Mouse (Mus musculus) midbrain, embryonic 16.5 days (tissue): Measurements from ENCODE around the gene Fam20a. TPM values are rescaled to one million over a fixed set of nuclear protein-coding genes. Genes with fewer than 3 reads are reported as not detected.
A peak's percentile ranks its signal among the peaks of the same experiment; 100 is the strongest.

ENCODE experiments used
- ATAC-seq: fragments of 200-750 bp; cut with Nextera tagmentation; 2 replicates; pipeline ENCODE4 v1.8.0; 2017; ENCODE audit warnings: moderate TSS enrichment
- H3K27ac ChIP-seq: fragments of 300-500 bp; sonication (generic); 2 replicates; pipeline ENCODE4 v1.5.1; 2014; ENCODE audit warnings: mild to moderate bottlenecking, low read length, mixed read lengths
- H3K27me3 ChIP-seq: fragments of 300-500 bp; sonication (generic); 2 replicates; pipeline ENCODE4 v1.6.1; 2014; ENCODE audit warnings: low read depth, low read length, mixed read lengths; ENCODE audit not compliant: control insufficient read depth, insufficient read depth
- H3K36me3 ChIP-seq: fragments of 300-500 bp; sonication (generic); 2 replicates; pipeline ENCODE4 v1.6.1; 2014; ENCODE audit warnings: mild to moderate bottlenecking, low read length, moderate library complexity, mixed read lengths; ENCODE audit not compliant: control insufficient read depth, insufficient read depth
- H3K4me1 ChIP-seq: fragments of 300-500 bp; sonication (generic); 2 replicates; pipeline ENCODE4 v1.6.1; 2014; ENCODE audit warnings: mild to moderate bottlenecking, low read length, mixed read lengths; ENCODE audit not compliant: control insufficient read depth, insufficient read depth
- H3K4me2 ChIP-seq: fragments of 300-500 bp; sonication (generic); 2 replicates; pipeline ENCODE4 v1.6.1; 2014; ENCODE audit warnings: mild to moderate bottlenecking, low read length, mixed read lengths
- H3K4me3 ChIP-seq: fragments of 300-500 bp; sonication (generic); 2 replicates; pipeline ENCODE4 v1.5.1; 2014; ENCODE audit warnings: low read depth, mild to moderate bottlenecking, low read length, moderate library complexity, mixed read lengths
- H3K9ac ChIP-seq: fragments of 300-500 bp; sonication (generic); 2 replicates; pipeline ENCODE4 v1.6.1; 2014; ENCODE audit warnings: low read depth, low read length, mixed read lengths
- H3K9me3 ChIP-seq: fragments of 300-500 bp; sonication (generic); replicated peaks from 2 replicates; pipeline ENCODE4 v1.6.1; 2014; ENCODE audit warnings: mild to moderate bottlenecking, low read length, mixed read lengths; ENCODE audit not compliant: control insufficient read depth, poor library complexity, severe bottlenecking
- WGBS: fragments of 180-500 bp; shearing (Covaris S2); extraction: QIAGEN DNeasy Blood & Tissue Kit; methylation state at CpG from one replicate; pipeline ENCODE4 v1.1.7; 2014; 5-methylcytosine and 5-hydroxymethylcytosine counted together
- polyA plus RNA-seq: library from polyadenylated mRNA; unstranded; fragments of >200 nt; fragmentation: Nextera tagmentation; extraction: Ambion mirVana; gene quantifications from 2 replicates; pipeline ENCODE4 v1.2.1, GENCODE M21; 2015

The Fam20a gene
- polyA plus RNA-seq, 1 experiment from 2014 or later, result 3.9 TPM

- Histone ChIP-seq H3K9me3 (no peaks in the 10 kb centered on the region), H3K4me2 (no peak overlapping the region), H3K9ac (no peak overlapping the region), H3K4me3 (no peak overlapping the region), H3K27ac (no peak overlapping the region), H3K36me3 (no peaks in the 10 kb centered on the region), H3K4me1 (no peaks in the 10 kb centered on the region), H3K27me3 (no peaks in the 10 kb centered on the region)
- 85% methylated on average over 4 of the region's 4 CpGs for WGBS
- ATAC-seq, result no peak
Measured at GRCm38 (mm10) chr11:109745210-109745609, 23.1 kb upstream of the Fam20a start.

DNA sequence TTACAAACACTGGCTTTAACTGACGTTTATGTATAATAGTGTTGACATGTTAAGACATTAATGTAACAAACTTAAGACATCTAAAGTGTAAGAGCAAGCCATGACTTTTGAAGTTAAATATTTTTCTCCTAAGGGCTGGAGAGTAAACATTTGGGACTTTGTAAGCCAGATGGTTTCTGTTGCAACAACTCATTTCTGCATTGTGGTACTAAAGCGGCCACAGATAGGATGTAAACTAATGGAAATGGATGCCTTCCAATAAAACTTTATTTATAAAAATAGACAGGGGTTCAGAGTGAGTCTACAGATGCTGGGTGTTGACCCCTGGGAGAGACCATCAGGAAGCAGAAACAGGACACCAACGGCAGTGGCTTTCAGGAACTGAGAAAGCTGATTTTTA, 15.9 kb upstream of the Fam20a start:
- Histone ChIP-seq H3K4me1 (no peaks in the 10 kb centered on the region), H3K4me3 (no peak overlapping the region), H3K27ac (no peak overlapping the region), H3K9me3 (no peaks in the 10 kb centered on the region), H3K27me3 (no peaks in the 10 kb centered on the region), H3K4me2 (no peak overlapping the region), H3K9ac (no peak overlapping the region), H3K36me3 (no peaks in the 10 kb centered on the region)
- ATAC-seq, result no peak
- WGBS, result 84% methylated on average over 3 of the region's 3 CpGs

DNA sequence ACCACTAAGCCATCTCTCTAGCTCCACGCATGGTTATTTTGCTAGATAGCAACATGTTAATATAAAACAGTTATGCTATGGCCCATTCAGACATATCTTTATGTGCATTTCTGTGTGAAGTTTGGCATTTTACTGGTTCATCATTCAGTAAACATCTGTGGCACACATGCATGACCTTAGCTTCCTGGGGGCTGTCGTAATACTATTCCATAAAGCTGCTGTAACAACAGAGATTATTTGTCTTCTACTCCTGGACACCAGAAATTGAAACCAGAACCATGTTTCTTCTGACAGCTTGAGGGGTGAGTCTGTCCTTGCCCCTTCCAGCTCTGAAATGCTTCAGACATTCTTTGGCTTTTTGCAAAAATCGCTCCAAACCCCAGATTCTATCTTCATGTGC, 14.3 kb upstream of the Fam20a start:
- Histone ChIP-seq H3K27me3 (no peaks in the 10 kb centered on the region), H3K27ac (no peak overlapping the region), H3K4me1 (no peaks in the 10 kb centered on the region), H3K4me2 (no peak overlapping the region), H3K9me3 (no peaks in the 10 kb centered on the region), H3K4me3 (no peak overlapping the region), H3K36me3 (no peaks in the 10 kb centered on the region), H3K9ac (no peak overlapping the region)
- ATAC-seq, result no peak
- 88% methylated on average over 3 of the region's 3 CpGs for WGBS

- Histone ChIP-seq H3K27me3 (no peaks in the 10 kb centered on the region), H3K4me2 (no peak overlapping the region), H3K36me3 (no peaks in the 10 kb centered on the region), H3K4me3 (no peak overlapping the region), H3K9me3 (no peaks in the 10 kb centered on the region), H3K4me1 (no peaks in the 10 kb centered on the region), H3K9ac (no peak overlapping the region), H3K27ac (no peak overlapping the region)
- 93% methylated on average over 1 of the region's 1 CpGs for WGBS
- no peak for ATAC-seq
Measured at GRCm38 (mm10) chr11:109734341-109734740, 12.3 kb upstream of the Fam20a start.

GRCm38 (mm10) chr11:109732726-109733438, 10.8 kb upstream of the Fam20a start:
- ATAC-seq, result no peak
- no peaks in the 10 kb centered on the region for H3K27me3 ChIP-seq
- no peak overlapping the region for H3K4me3 ChIP-seq
- no peak overlapping the region for H3K4me2 ChIP-seq
- no peak overlapping the region for H3K27ac ChIP-seq
- 87% methylated on average over 8 of the region's 8 CpGs for WGBS
- H3K9me3 ChIP-seq, result no peaks in the 10 kb centered on the region
- H3K36me3 ChIP-seq, result no peaks in the 10 kb centered on the region
- H3K9ac ChIP-seq, result no peak overlapping the region
- H3K4me1 ChIP-seq, result no peaks in the 10 kb centered on the region

- no peak overlapping the region for H3K4me2 ChIP-seq
- no peak for ATAC-seq
- no peaks in the 10 kb centered on the region for H3K4me1 ChIP-seq
- H3K4me3 ChIP-seq, result no peak overlapping the region
- H3K9me3 ChIP-seq, result no peaks in the 10 kb centered on the region
- 74% methylated on average over 3 of the region's 3 CpGs for WGBS
- no peaks in the 10 kb centered on the region for H3K27me3 ChIP-seq
- no peak overlapping the region for H3K9ac ChIP-seq
- no peak overlapping the region for H3K27ac ChIP-seq
- no peaks in the 10 kb centered on the region for H3K36me3 ChIP-seq
Measured at GRCm38 (mm10) chr11:109728371-109728770, 6.3 kb upstream of the Fam20a start.

- peaks cover 8% of the 10 kb centered on the region for H3K27me3 ChIP-seq
- H3K4me2 ChIP-seq, result no peak overlapping the region; the same call in 1 of the 2 replicates
- H3K27ac ChIP-seq, result no peak overlapping the region
- H3K9me3 ChIP-seq, result no peaks in the 10 kb centered on the region
- no peak for ATAC-seq
- no peak overlapping the region for H3K4me3 ChIP-seq
- H3K9ac ChIP-seq, result no peak overlapping the region
- WGBS, result 69% methylated on average over 4 of the region's 4 CpGs
- peaks cover 14% of the 10 kb centered on the region for H3K4me1 ChIP-seq
- H3K36me3 ChIP-seq, result no peaks in the 10 kb centered on the region
Measured at GRCm38 (mm10) chr11:109722711-109723110, 632 bp upstream of the Fam20a start.

DNA sequence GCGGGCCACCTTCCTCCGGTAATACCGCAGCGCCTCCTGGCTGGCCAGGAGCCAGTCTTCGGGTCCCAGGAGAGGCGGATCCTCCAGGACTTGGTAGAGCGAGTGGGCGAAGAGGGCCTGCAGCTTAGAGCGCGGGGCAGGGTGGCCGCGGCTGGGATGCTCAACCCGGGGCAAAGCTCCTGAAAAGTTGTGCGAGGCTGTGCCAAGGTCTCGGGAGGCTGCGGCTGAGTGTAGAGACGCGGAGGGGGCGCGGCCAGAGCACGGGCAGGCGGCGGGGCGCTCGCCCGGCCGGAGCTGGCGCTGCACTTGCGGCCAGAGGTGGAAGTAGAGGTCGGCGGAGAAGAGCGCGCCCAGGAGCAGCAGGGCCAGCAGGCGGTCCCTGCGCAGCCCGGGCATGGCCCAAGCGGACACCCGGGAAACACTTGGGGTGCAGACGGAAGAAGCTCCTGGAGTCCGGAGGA, 729 bp downstream of the Fam20a start:
- Histone ChIP-seq H3K36me3 (no peaks in the 10 kb centered on the region), H3K27ac (0 out of 2 replicates have a peak overlapping the region, but pooled peaks have one; percentile 14), H3K9me3 (no peaks in the 10 kb centered on the region), H3K9ac (peak overlapping the region; percentile 63), H3K4me3 (peak overlapping the region; percentile 52), H3K4me1 (peaks cover 14% of the 10 kb centered on the region), H3K27me3 (peaks cover 8% of the 10 kb centered on the region), H3K4me2 (peak overlapping the region; percentile 99)
- under 1% methylated on average over 40 of the region's 40 CpGs for WGBS
- ATAC-seq, result peak; percentile 54; the same call in 1 of the 2 replicates

DNA sequence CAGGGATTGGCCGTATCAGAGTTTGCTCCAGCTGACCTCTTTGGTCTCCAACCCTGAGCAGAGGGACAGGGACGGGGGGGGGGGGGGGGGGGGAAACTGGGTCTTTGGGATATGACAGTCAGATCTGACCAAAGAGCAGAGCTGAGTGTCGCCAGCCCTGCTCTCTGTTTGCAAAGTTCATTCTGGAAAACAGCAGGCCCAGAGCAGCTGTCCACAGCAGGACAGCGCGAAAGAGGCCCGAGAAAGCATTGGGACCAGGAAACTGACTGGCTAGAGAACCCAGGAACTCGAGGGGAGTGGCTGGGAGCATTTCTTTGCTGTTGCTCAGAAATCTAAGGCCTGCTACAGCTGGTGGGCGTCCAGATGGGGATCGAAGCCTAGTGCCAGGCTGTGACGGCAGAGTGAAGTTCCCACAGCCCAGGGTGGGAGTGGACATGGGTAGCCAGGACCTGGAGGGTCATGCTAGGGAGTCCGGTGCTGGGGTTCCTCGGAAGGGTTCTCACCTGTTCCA, 1.2 kb downstream of the Fam20a start:
- Histone ChIP-seq H3K4me1 (peaks cover 14% of the 10 kb centered on the region), H3K27ac (0 out of 2 replicates have a peak overlapping the region, but pooled peaks have one; percentile 14), H3K36me3 (no peaks in the 10 kb centered on the region), H3K4me3 (peak overlapping the region; percentile 52), H3K9me3 (no peaks in the 10 kb centered on the region), H3K4me2 (peak overlapping the region; percentile 99), H3K27me3 (peaks cover 8% of the 10 kb centered on the region), H3K9ac (peak overlapping the region; percentile 63)
- WGBS, result 11% methylated on average over 12 of the region's 12 CpGs
- no peak for ATAC-seq
